Mouse (Mus musculus) MEL (cell line): ENCODE measurements around the gene Gm20388. TPM values are rescaled to one million over a fixed set of nuclear protein-coding genes. Genes with fewer than 3 reads are reported as not detected.

ENCODE experiments used
- DNase-seq: peaks from one replicate; pipeline ENCODE4 v3.0.0; 2011; ENCODE audit warnings: low read depth, low spot score
- H3K27ac ChIP-seq: 2 replicates; pipeline ENCODE4 v1.5.1; 2012; ENCODE audit warnings: low read depth, mild to moderate bottlenecking, control low read depth, low read length, moderate library complexity; ENCODE audit not compliant: control insufficient read depth
- H3K27me3 ChIP-seq, 2 experiments: fragments of 150-350 bp in 1 of 2; sonication (generic) in 1 of 2; 2 replicates each; pipeline ENCODE4 v1.6.1; 2012; ENCODE audit warnings: low read length in 2 of 2, mild to moderate bottlenecking in 2 of 2, improper control_type of control experiment in 1 of 2, moderate library complexity in 1 of 2; ENCODE audit not compliant: insufficient read depth in 2 of 2, control insufficient read depth in 1 of 2
- H3K36me3 ChIP-seq, 2 experiments: 2 replicates each; pipeline ENCODE4 v1.6.1; 2012 to 2014; ENCODE audit warnings: low read length in 2 of 2, improper control_type of control experiment in 1 of 2, inconsistent platforms in 1 of 2, mild to moderate bottlenecking in 1 of 2; ENCODE audit not compliant: insufficient read depth in 2 of 2, control insufficient read depth in 1 of 2
- H3K4me1 ChIP-seq, 2 experiments: fragments of 150-350 bp in 1 of 2; sonication (generic) in 1 of 2; 2 replicates each; pipeline ENCODE4 v1.6.1; 2012; ENCODE audit warnings: low read length in 2 of 2, improper control_type of control experiment in 1 of 2, mild to moderate bottlenecking in 1 of 2; ENCODE audit not compliant: insufficient read depth in 2 of 2, control insufficient read depth in 1 of 2
- H3K4me3 ChIP-seq, 2 experiments: fragments of 150-350 bp in 1 of 2; sonication (generic) in 1 of 2; 2 replicates each; pipeline ENCODE4 v1.5.1; 2012; ENCODE audit warnings: low read depth in 2 of 2, low read length in 2 of 2, mild to moderate bottlenecking in 2 of 2, moderate library complexity in 2 of 2, control low read depth in 1 of 2, improper control_type of control experiment in 1 of 2; ENCODE audit not compliant: control insufficient read depth in 1 of 2, insufficient read depth in 1 of 2
- H3K79me2 ChIP-seq: 2 replicates; pipeline ENCODE4 v1.6.1; 2012; ENCODE audit warnings: mild to moderate bottlenecking, low read length, moderate library complexity; ENCODE audit not compliant: control insufficient read depth, poor library complexity, insufficient read depth
- H3K9ac ChIP-seq: 2 replicates; pipeline ENCODE4 v1.6.1; 2012; ENCODE audit warnings: low read depth, mild to moderate bottlenecking, control low read depth, low read length, moderate library complexity; ENCODE audit not compliant: control insufficient read depth, poor library complexity, severe bottlenecking
- H3K9me3 ChIP-seq: fragments of 150-350 bp; sonication (generic); replicated peaks from 2 replicates; pipeline ENCODE4 v1.6.1; 2012; ENCODE audit warnings: mild to moderate bottlenecking, low read length, improper control_type of control experiment, moderate library complexity; ENCODE audit not compliant: insufficient read depth
- CHD2 ChIP-seq: IDR thresholded peaks from 2 replicates; pipeline ENCODE4 v1.6.1; 2011; ENCODE audit warnings: low read length, improper control_type of control experiment
- CTCF ChIP-seq, 3 experiments: IDR thresholded peaks in 2 of 3; conservative IDR thresholded peaks in 1 of 3; 2 replicates each; pipeline ENCODE4 v1.5.1; 2011 to 2012; ENCODE audit warnings: low read length in 3 of 3, low read depth in 2 of 3, mild to moderate bottlenecking in 2 of 3, improper control_type of control experiment in 1 of 3, inconsistent platforms in 1 of 3, mixed read lengths in 1 of 3, moderate library complexity in 1 of 3; ENCODE audit not compliant: control insufficient read depth in 1 of 3, insufficient read depth in 1 of 3, poor library complexity in 1 of 3, severe bottlenecking in 1 of 3
- E2F4 ChIP-seq: IDR thresholded peaks from 2 replicates; pipeline ENCODE4 v1.6.1; 2011; ENCODE audit warnings: low read depth, low read length, improper control_type of control experiment, borderline replicate concordance
- EP300 ChIP-seq, 2 experiments: IDR thresholded peaks; 2 replicates each; pipeline ENCODE4 v1.6.1; 2011; ENCODE audit warnings: improper control_type of control experiment in 2 of 2, low read length in 2 of 2, low read depth in 1 of 2, mild to moderate bottlenecking in 1 of 2
- JUND ChIP-seq: IDR thresholded peaks from 2 replicates; pipeline ENCODE4 v1.6.1; 2011; ENCODE audit warnings: low read depth, mild to moderate bottlenecking, improper control_type of control experiment, low read length
- KAT2A ChIP-seq: conservative IDR thresholded peaks from 2 replicates; pipeline ENCODE4 v1.6.1; 2012; ENCODE audit warnings: low read depth, low read length, improper control_type of control experiment, inconsistent platforms
- MAFK ChIP-seq: IDR thresholded peaks from 2 replicates; pipeline ENCODE4 v1.6.1; 2011; ENCODE audit warnings: low read depth, mild to moderate bottlenecking, low read length, improper control_type of control experiment, borderline replicate concordance
- MEF2A ChIP-seq: IDR thresholded peaks from 2 replicates; pipeline ENCODE4 v1.6.1; 2014; ENCODE audit warnings: low read depth, mild to moderate bottlenecking, inconsistent platforms, low read length, improper control_type of control experiment; ENCODE audit not compliant: poor library complexity, insufficient replicate concordance, severe bottlenecking; ENCODE audit errors: extremely low read depth
- MYC ChIP-seq: IDR thresholded peaks from 2 replicates; pipeline ENCODE4 v1.6.1; 2011; ENCODE audit warnings: low read depth, mild to moderate bottlenecking, low read length, improper control_type of control experiment, moderate library complexity
- NELFE ChIP-seq: IDR thresholded peaks from 2 replicates; pipeline ENCODE4 v1.6.1; 2011; ENCODE audit warnings: low read depth, low read length, improper control_type of control experiment
- NRF1 ChIP-seq: IDR thresholded peaks from 2 replicates; pipeline ENCODE4 v1.6.1; 2014; ENCODE audit warnings: low read depth, mild to moderate bottlenecking, inconsistent platforms, low read length, improper control_type of control experiment, moderate library complexity; ENCODE audit not compliant: poor library complexity, insufficient read depth, severe bottlenecking
- POLR2A ChIP-seq, 2 experiments: IDR thresholded peaks; 2 replicates each; pipeline ENCODE4 v1.6.1; 2011 to 2012; ENCODE audit warnings: low read length in 2 of 2, mild to moderate bottlenecking in 2 of 2, control low read depth in 1 of 2, improper control_type of control experiment in 1 of 2, low read depth in 1 of 2, moderate library complexity in 1 of 2; ENCODE audit not compliant: control insufficient read depth in 1 of 2, insufficient read depth in 1 of 2, poor library complexity in 1 of 2
- POLR2AphosphoS5 ChIP-seq: IDR thresholded peaks from 2 replicates; pipeline ENCODE4 v1.6.1; 2012; ENCODE audit warnings: low read depth, borderline replicate concordance, mild to moderate bottlenecking, inconsistent platforms, low read length, moderate library complexity, mixed read lengths
- SIN3A ChIP-seq: IDR thresholded peaks from 2 replicates; pipeline ENCODE4 v1.6.1; 2012; ENCODE audit warnings: low read length, improper control_type of control experiment, inconsistent platforms
- TAL1 ChIP-seq: IDR thresholded peaks from 2 replicates; pipeline ENCODE4 v1.6.1; 2012; ENCODE audit warnings: mild to moderate bottlenecking, inconsistent platforms, low read length, moderate library complexity, mixed read lengths
- TBP ChIP-seq: IDR thresholded peaks from 2 replicates; pipeline ENCODE4 v1.8.0; 2011; ENCODE audit warnings: low read depth, low read length, improper control_type of control experiment
- TCF12 ChIP-seq: IDR thresholded peaks from 2 replicates; pipeline ENCODE4 v1.6.1; 2014; ENCODE audit warnings: low read depth, mild to moderate bottlenecking, inconsistent platforms, low read length, improper control_type of control experiment, moderate library complexity
- USF1 ChIP-seq: IDR thresholded peaks from 2 replicates; pipeline ENCODE4 v1.6.1; 2014; ENCODE audit warnings: low read depth, mild to moderate bottlenecking, inconsistent platforms, low read length, improper control_type of control experiment, moderate library complexity
- USF2 ChIP-seq, 2 experiments: IDR thresholded peaks; 2 replicates each; pipeline ENCODE4 v1.6.1; 2011 to 2012; ENCODE audit warnings: improper control_type of control experiment in 2 of 2, low read length in 2 of 2, borderline replicate concordance in 1 of 2, inconsistent platforms in 1 of 2, low read depth in 1 of 2, mild to moderate bottlenecking in 1 of 2; ENCODE audit not compliant: insufficient read depth in 1 of 2
- ZMIZ1 ChIP-seq: IDR thresholded peaks from 2 replicates; pipeline ENCODE4 v1.6.1; 2012; ENCODE audit warnings: low read depth, mild to moderate bottlenecking, inconsistent platforms, low read length, improper control_type of control experiment, moderate library complexity
- polyA plus RNA-seq, 2 experiments: library from polyadenylated mRNA; stranded (reverse) in 1 of 2; unstranded in 1 of 2; fragments of >175 nt in 1 of 2; fragments of >200 nt in 1 of 2; gene quantifications; 2 replicates each; pipeline versions ENCODE4 v1.2.1 to v1.2.4; 2012; ENCODE audit warnings: low replicate concordance in 2 of 2, low read depth in 1 of 2; ENCODE audit not compliant: insufficient read length in 2 of 2, insufficient read depth in 1 of 2, missing spikeins in 1 of 2
- total RNA-seq: library from RNA; depleted of rRNA; stranded (reverse); fragments of 300-350 nt; gene quantifications from 2 replicates; pipeline ENCODE4 v1.2.3, GENCODE M21; 2012

The Gm20388 gene
- total and polyA plus RNA-seq, 3 experiments, result 11.1 to 17.8 TPM; not detected in 1

DNA sequence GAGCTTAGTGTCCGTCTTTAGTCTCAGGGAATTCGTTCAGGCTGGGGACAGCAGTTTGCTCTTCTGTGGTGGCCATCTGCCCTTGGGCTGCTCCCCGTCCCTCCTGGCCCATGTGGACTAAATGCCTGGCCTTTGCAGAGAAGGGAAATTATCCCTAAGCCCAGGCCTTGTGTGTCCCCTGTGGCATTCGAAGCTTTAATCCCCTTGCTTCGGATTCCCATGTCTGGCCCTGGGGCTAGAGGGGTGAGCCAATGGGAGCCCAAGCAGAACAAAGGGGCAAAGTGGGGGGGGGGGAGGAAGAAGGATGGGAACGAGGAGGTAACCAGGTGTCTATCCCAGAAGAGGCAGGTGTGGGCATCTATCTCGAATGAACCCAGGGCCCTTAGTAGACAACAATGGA is 736.9 kb downstream of the Gm20388 start, which contains the start of gene 1190005I06Rik:
Gene 1190005I06Rik, minus strand, starts transcription at position 101 of the 400 bp plus-strand sequence.
- Histone ChIP-seq H3K27me3 (no peaks in the 10 kb centered on the region), H3K36me3 (no peaks in the 10 kb centered on the region), H3K27ac (no peak within 1 kb of the TSS), H3K4me3 (no peak within 1 kb of the TSS), H3K9ac (no peak within 1 kb of the TSS), H3K79me2 (no peaks in the 10 kb centered on the region), H3K4me1 (no peaks in the 10 kb centered on the region)
- DNase-seq, result no peak
- TF ChIP-seq JUND (no peak), POLR2AphosphoS5 (no peak), SIN3A (no peak), KAT2A (no peak), NRF1 (no peak), MAFK (no peak), TBP (no peak), NELFE (no peak), CHD2 (no peak), MEF2A (no peak), MYC (no peak), USF1 (no peak), EP300 (IDR thresholded peaks at IDR 0.05; ENCODE audit: low read depth in 1 of 2, low read length in 2 of 2) (no peak), E2F4 (no peak), TAL1 (no peak), POLR2A (IDR thresholded peaks at IDR 0.05; ENCODE audit: control insufficient read depth in 1 of 2, insufficient read depth in 1 of 2, low read depth in 1 of 2, low read length in 2 of 2, poor library complexity in 1 of 2) (no peak), CTCF (IDR thresholded peaks at IDR 0.05 in 2 of 3, conservative IDR thresholded peaks at IDR 0.05 in 1 of 3; ENCODE audit: control insufficient read depth in 1 of 3, insufficient read depth in 1 of 3, low read depth in 2 of 3, low read length in 3 of 3, poor library complexity in 1 of 3, severe bottlenecking in 1 of 3) (no peak), ZMIZ1 (no peak), TCF12 (no peak), USF2 (IDR thresholded peaks at IDR 0.05; ENCODE audit: borderline replicate concordance in 1 of 2, insufficient read depth in 1 of 2, low read depth in 1 of 2, low read length in 2 of 2) (no peak)
- TF ChIP-seq, all 39 proteins: peak for 0
- no peaks in the 10 kb centered on the region for H3K9me3 ChIP-seq
